Mouse (Mus musculus): ENCODE data around the gene Wwox.

- TF ChIP-seq CTCF (IDR thresholded peaks at IDR 0.05; ENCODE audit: low read depth) (no peak), EP300 (IDR thresholded peaks at IDR 0.05; ENCODE audit: low read depth) (no peak)
These were observed 719.3 kb downstream of the Wwox start for GRCm38 (mm10) chr8:115158721-115159111.

Measured in liver, embryonic 14.5 days (tissue).